Mouse (Mus musculus): ENCODE results near the gene Olfr645. TPM values are rescaled to one million over a fixed set of nuclear protein-coding genes. Genes with fewer than 3 reads are reported as not detected.

The Olfr645 gene
- polyA plus RNA-seq (2012; rRNA removed) (not detected in 2 replicates), polyA plus RNA-seq (2014; fragmentation: Nextera tagmentation; extraction: Ambion mirVana) (not detected in 2 replicates)

GRCm38 (mm10) chr7:104085365-104085764, at the start of gene Olfr645:
TSS of gene Olfr645 (minus strand) at chr7:104085465.
- no peak for ATAC-seq (ENCODE audit: low FRiP score, low read depth)

GRCm38 (mm10) chr7:104129726-104130125, 44.5 kb upstream of the Olfr645 start, which contains the start of gene Ubqln5:
TSS of gene Ubqln5 (minus strand) at chr7:104129826.
- H3K36me3 ChIP-seq (ENCODE audit: control insufficient read depth, insufficient read depth, low read length): no peaks in the 10 kb centered on the region
- DNase-seq (ENCODE audit: low spot score) (no peak), ATAC-seq (ENCODE audit: low FRiP score, low read depth) (no peak)
- no peak within 1 kb of the TSS for H3K4me2 ChIP-seq (replicated peaks; ENCODE audit: low read depth, low read length, severe bottlenecking)
- H3K4me3 ChIP-seq (replicated peaks; ENCODE audit: low read length): no peak within 1 kb of the TSS
- no peak within 1 kb of the TSS for H3K27ac ChIP-seq (replicated peaks; ENCODE audit: low read depth, low read length)
- H3K9ac ChIP-seq (ENCODE audit: low read depth, low read length, severe bottlenecking): no peak within 1 kb of the TSS
- H3K9me3 ChIP-seq (ENCODE audit: control insufficient read depth, low read length): no peaks in the 10 kb centered on the region
- no peaks in the 10 kb centered on the region for H3K4me1 ChIP-seq (ENCODE audit: control insufficient read depth, insufficient read depth, low read length)
- H3K27me3 ChIP-seq (ENCODE audit: control insufficient read depth, insufficient read depth, low read length): no peaks in the 10 kb centered on the region
- TF ChIP-seq POLR2A (IDR thresholded peaks at IDR 0.05; ENCODE audit: borderline replicate concordance, extremely low read depth, insufficient read depth, insufficient read length): no peak
- 89% methylated on average over 5 of the region's 5 CpGs for whole genome bisulfite sequencing

More at GRCm38 (mm10) chr7:104085365-104085764, at the start of gene Olfr645:
- no peak within 1 kb of the TSS for H3K27ac ChIP-seq (replicated peaks; ENCODE audit: low read depth, low read length)
- no peak within 1 kb of the TSS for H3K4me3 ChIP-seq (replicated peaks; ENCODE audit: low read length)
- WGBS: 76% methylated on average over 1 of the region's 1 CpGs
- DNase-seq (ENCODE audit: low spot score): no peak
- H3K4me2 ChIP-seq (replicated peaks; ENCODE audit: low read depth, low read length, severe bottlenecking): no peak within 1 kb of the TSS
- no peaks in the 10 kb centered on the region for H3K9me3 ChIP-seq (ENCODE audit: control insufficient read depth, low read length)
- no peaks in the 10 kb centered on the region for H3K4me1 ChIP-seq (ENCODE audit: control insufficient read depth, insufficient read depth, low read length)
- H3K36me3 ChIP-seq (ENCODE audit: control insufficient read depth, insufficient read depth, low read length): no peaks in the 10 kb centered on the region
- no peak within 1 kb of the TSS for H3K9ac ChIP-seq (ENCODE audit: low read depth, low read length, severe bottlenecking)
- no peak for TF ChIP-seq POLR2A (IDR thresholded peaks at IDR 0.05; ENCODE audit: borderline replicate concordance, extremely low read depth, insufficient read depth, insufficient read length)
- H3K27me3 ChIP-seq (ENCODE audit: control insufficient read depth, insufficient read depth, low read length): no peaks in the 10 kb centered on the region

GRCm38 (mm10) chr7:104104757-104104972, 19.4 kb upstream of the Olfr645 start, which contains the start of gene Olfr646:
TSS of gene Olfr646 (plus strand) at chr7:104104873.
- Histone ChIP-seq H3K4me2 (replicated peaks; ENCODE audit: low read depth, low read length, severe bottlenecking) (no peak within 1 kb of the TSS), H3K36me3 (ENCODE audit: control insufficient read depth, insufficient read depth, low read length) (no peaks in the 10 kb centered on the region), H3K9me3 (ENCODE audit: control insufficient read depth, low read length) (no peaks in the 10 kb centered on the region), H3K27ac (replicated peaks; ENCODE audit: low read depth, low read length) (no peak within 1 kb of the TSS), H3K27me3 (ENCODE audit: control insufficient read depth, insufficient read depth, low read length) (no peaks in the 10 kb centered on the region), H3K4me1 (ENCODE audit: control insufficient read depth, insufficient read depth, low read length) (no peaks in the 10 kb centered on the region), H3K4me3 (replicated peaks; ENCODE audit: low read length) (no peak within 1 kb of the TSS), H3K9ac (ENCODE audit: low read depth, low read length, severe bottlenecking) (no peak within 1 kb of the TSS)
- DNase-seq (ENCODE audit: low spot score) (no peak), ATAC-seq (ENCODE audit: low FRiP score, low read depth) (no peak)
- TF ChIP-seq POLR2A (IDR thresholded peaks at IDR 0.05; ENCODE audit: borderline replicate concordance, extremely low read depth, insufficient read depth, insufficient read length): no peak

- ATAC-seq (ENCODE audit: low FRiP score, low read depth) (no peak), DNase-seq (ENCODE audit: low spot score) (no peak)
- Histone ChIP-seq H3K4me3 (replicated peaks; ENCODE audit: low read length) (no peak overlapping the region), H3K27ac (replicated peaks; ENCODE audit: low read depth, low read length) (no peak overlapping the region), H3K36me3 (ENCODE audit: control insufficient read depth, insufficient read depth, low read length) (no peaks in the 10 kb centered on the region), H3K27me3 (ENCODE audit: control insufficient read depth, insufficient read depth, low read length) (no peaks in the 10 kb centered on the region), H3K9ac (ENCODE audit: low read depth, low read length, severe bottlenecking) (no peak overlapping the region), H3K4me2 (replicated peaks; ENCODE audit: low read depth, low read length, severe bottlenecking) (no peak overlapping the region), H3K4me1 (ENCODE audit: control insufficient read depth, insufficient read depth, low read length) (no peaks in the 10 kb centered on the region), H3K9me3 (ENCODE audit: control insufficient read depth, low read length) (no peaks in the 10 kb centered on the region)
- 37% methylated on average over 4 of the region's 4 CpGs for WGBS
- no peak for TF ChIP-seq POLR2A (IDR thresholded peaks at IDR 0.05; ENCODE audit: borderline replicate concordance, extremely low read depth, insufficient read depth, insufficient read length)
Measured at GRCm38 (mm10) chr7:104103913-104104756, 18.9 kb upstream of the Olfr645 start.

GRCm38 (mm10) chr7:104071769-104072168, 13.5 kb downstream of the Olfr645 start, which contains the start of gene Olfr644:
TSS of gene Olfr644 (minus strand) at chr7:104071869.
- Histone ChIP-seq H3K27me3 (ENCODE audit: control insufficient read depth, insufficient read depth, low read length) (no peaks in the 10 kb centered on the region), H3K9me3 (ENCODE audit: control insufficient read depth, low read length) (no peaks in the 10 kb centered on the region), H3K4me1 (ENCODE audit: control insufficient read depth, insufficient read depth, low read length) (no peaks in the 10 kb centered on the region), H3K4me2 (replicated peaks; ENCODE audit: low read depth, low read length, severe bottlenecking) (no peak within 1 kb of the TSS), H3K36me3 (ENCODE audit: control insufficient read depth, insufficient read depth, low read length) (no peaks in the 10 kb centered on the region), H3K9ac (ENCODE audit: low read depth, low read length, severe bottlenecking) (no peak within 1 kb of the TSS), H3K27ac (replicated peaks; ENCODE audit: low read depth, low read length) (no peak within 1 kb of the TSS), H3K4me3 (replicated peaks; ENCODE audit: low read length) (no peak within 1 kb of the TSS)
- WGBS: 75% methylated on average over 2 of the region's 2 CpGs
- DNase-seq (ENCODE audit: low spot score) (no peak), ATAC-seq (ENCODE audit: low FRiP score, low read depth) (no peak)
- no peak for TF ChIP-seq POLR2A (IDR thresholded peaks at IDR 0.05; ENCODE audit: borderline replicate concordance, extremely low read depth, insufficient read depth, insufficient read length)

All from limb, embryonic 14.5 days (tissue).